ENCODE assay signal across 11 mouse cellular contexts in genomic region chr15:91112555-91113209, GRCm38 (mm10).
"Had no signal": no experiment of that assay in that cellular context is flagged by ENCODE, and none has a peak within 500 bp of the region (broad histone marks: within the 10 kb centered on the region; RNA-seq: fewer than 3 reads in every experiment).

No protein-coding gene starts in this region.

- ATAC-seq: liver, embryonic 12.5 days; midbrain, embryonic 13.5 days had no signal

- H3K4me1 ChIP-seq: limb, embryonic 12.5 days; liver, embryonic 12.5 days; lung, embryonic 15.5 days; midbrain, embryonic 13.5 days had no signal

- H3K9me3 ChIP-seq: limb, embryonic 12.5 days; liver, embryonic 12.5 days; lung, embryonic 15.5 days; midbrain, embryonic 13.5 days had no signal

- H3K4me2 ChIP-seq: limb, embryonic 12.5 days; liver, embryonic 12.5 days; lung, embryonic 15.5 days; midbrain, embryonic 13.5 days had no signal

- DNase-seq: kidney, adult 18-20 months; kidney, postnatal 10 days; layer of hippocampus, adult 9-11 months; layer of hippocampus, postnatal 36 days; right cerebral cortex, postnatal 14 days; thymus, adult 2 months; thymus, postnatal 25 days had no signal

- H3K9ac ChIP-seq: limb, embryonic 12.5 days; liver, embryonic 12.5 days; lung, embryonic 15.5 days; midbrain, embryonic 13.5 days had no signal

- H3K27me3 ChIP-seq: limb, embryonic 12.5 days; liver, embryonic 12.5 days; lung, embryonic 15.5 days; midbrain, embryonic 13.5 days had no signal

- H3K27ac ChIP-seq: limb, embryonic 12.5 days; liver, embryonic 12.5 days; lung, embryonic 15.5 days; midbrain, embryonic 13.5 days had no signal

- H3K4me3 ChIP-seq: limb, embryonic 12.5 days; liver, embryonic 12.5 days; lung, embryonic 15.5 days; midbrain, embryonic 13.5 days had no signal

- H3K36me3 ChIP-seq: limb, embryonic 12.5 days; liver, embryonic 12.5 days; lung, embryonic 15.5 days; midbrain, embryonic 13.5 days had no signal
